Mouse (Mus musculus) liver, embryonic 16.5 days (tissue): ENCODE results near the gene Vmn2r95. TPM values are rescaled to one million over a fixed set of nuclear protein-coding genes. Genes with fewer than 3 reads are reported as not detected.
"Not testable (repeated sequence)": the region's sequence is repeated elsewhere in the genome, so short reads cannot be mapped to it uniquely, and the experiment has no call there.

Experiments used
- ATAC-seq: fragments of 200-750 bp; cut with Nextera tagmentation; 2 replicates; pipeline ENCODE4 v1.8.0; 2017; ENCODE audit warnings: low read depth, mild to moderate bottlenecking, moderate number of reproducible peaks, moderate library complexity
- H3K27ac ChIP-seq: fragments of 300-500 bp; sonication (generic); 2 replicates; pipeline ENCODE4 v1.5.1; 2014; ENCODE audit warnings: mild to moderate bottlenecking, low read length
- H3K27me3 ChIP-seq: fragments of 300-500 bp; sonication (generic); 2 replicates; pipeline ENCODE4 v1.6.1; 2014; ENCODE audit warnings: low read depth, low read length, mixed read lengths; ENCODE audit not compliant: control insufficient read depth, insufficient read depth
- H3K36me3 ChIP-seq: fragments of 300-500 bp; sonication (generic); 2 replicates; pipeline ENCODE4 v1.6.1; 2014; ENCODE audit warnings: mild to moderate bottlenecking; ENCODE audit not compliant: control insufficient read depth, insufficient read depth
- H3K4me1 ChIP-seq: fragments of 300-500 bp; sonication (generic); 2 replicates; pipeline ENCODE4 v1.6.1; 2014; ENCODE audit warnings: low read depth, low read length, mixed read lengths; ENCODE audit not compliant: control insufficient read depth
- H3K4me2 ChIP-seq: fragments of 300-500 bp; sonication (generic); 2 replicates; pipeline ENCODE4 v1.6.1; 2014; ENCODE audit warnings: low read depth, low read length, mixed read lengths
- H3K4me3 ChIP-seq: fragments of 300-500 bp; sonication (generic); 2 replicates; pipeline ENCODE4 v1.5.1; 2014; ENCODE audit warnings: low read depth, mild to moderate bottlenecking, low read length
- H3K9ac ChIP-seq: fragments of 300-500 bp; sonication (generic); 2 replicates; pipeline ENCODE4 v1.6.1; 2014; ENCODE audit warnings: low read depth, low read length
- H3K9me3 ChIP-seq: fragments of 300-500 bp; sonication (generic); replicated peaks from 2 replicates; pipeline ENCODE4 v1.6.1; 2016; ENCODE audit warnings: low read length; ENCODE audit not compliant: control insufficient read depth
- WGBS: fragments of 180-500 bp; shearing (Covaris S2); extraction: QIAGEN DNeasy Blood & Tissue Kit; methylation state at CpG from one replicate; pipeline ENCODE4 v1.1.7; 2014; ENCODE audit not compliant: insufficient replicate concordance; 5-methylcytosine and 5-hydroxymethylcytosine counted together
- polyA plus RNA-seq: library from polyadenylated mRNA; unstranded; fragments of >200 nt; fragmentation: Nextera tagmentation; extraction: Ambion mirVana; gene quantifications from 2 replicates; pipeline ENCODE4 v1.2.1, GENCODE M21; 2015

The Vmn2r95 gene
- polyA plus RNA-seq = not detected in 2 replicates

DNA sequence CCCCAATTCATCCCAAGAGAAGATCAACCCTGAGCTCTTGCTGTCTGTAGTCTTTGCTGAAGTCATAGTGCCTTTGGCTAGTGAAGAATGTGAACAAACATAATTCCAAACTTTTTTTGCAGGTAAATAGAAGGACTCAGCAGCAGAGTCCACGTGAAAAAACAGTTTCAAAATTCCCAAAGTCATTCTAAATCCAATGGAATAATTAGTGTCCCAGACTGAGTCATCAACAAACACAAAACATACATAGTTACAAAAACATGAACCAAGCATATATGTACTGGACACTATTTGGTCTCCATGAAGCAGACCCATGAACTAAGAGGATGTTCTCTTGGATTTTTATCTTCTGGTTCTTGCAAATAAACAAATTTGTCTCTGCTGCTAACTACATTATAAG, at the start of gene Vmn2r95:
Gene Vmn2r95 (plus strand): TSS at position 301 of the 400 bp plus-strand sequence.
- Histone ChIP-seq H3K4me2 (no peak within 1 kb of the TSS), H3K36me3 (no peaks in the 10 kb centered on the region), H3K27me3 (no peaks in the 10 kb centered on the region), H3K4me3 (no peak within 1 kb of the TSS), H3K9me3 (no peaks in the 10 kb centered on the region), H3K4me1 (no peaks in the 10 kb centered on the region), H3K9ac (no peak within 1 kb of the TSS), H3K27ac (no peak within 1 kb of the TSS)
- 6% methylated on average over 1 of the region's 1 CpGs for WGBS
- no peak for ATAC-seq

DNA sequence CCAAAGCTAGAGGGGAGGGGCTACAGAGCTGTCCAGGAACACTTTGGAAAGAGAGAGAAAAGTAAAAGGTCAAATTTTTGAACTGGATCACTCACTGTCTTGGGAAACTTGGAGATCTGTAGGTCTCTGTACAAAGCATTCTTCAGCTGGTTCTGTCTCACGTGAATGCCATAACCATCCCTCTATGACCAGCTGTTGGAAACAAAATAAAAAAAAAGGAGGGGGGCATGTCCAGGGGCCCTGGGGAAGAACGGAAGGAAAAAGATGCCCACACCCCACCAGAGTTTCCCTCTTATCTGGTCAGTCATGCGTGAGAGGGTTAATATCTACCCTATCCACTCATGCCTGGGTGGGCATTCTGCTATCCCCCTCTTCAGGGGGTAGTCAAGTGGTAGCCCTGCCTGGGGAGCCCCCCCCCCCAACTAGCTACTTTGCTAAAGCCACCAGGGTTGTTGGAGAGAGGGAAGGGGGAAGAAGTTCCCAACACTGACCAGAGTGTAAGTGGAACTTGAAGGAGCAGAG, 31.8 kb downstream of the Vmn2r95 start:
- H3K9ac ChIP-seq = no peak overlapping the region
- no peak overlapping the region for H3K4me2 ChIP-seq
- WGBS = 47% methylated on average over 3 of the region's 3 CpGs
- no peak overlapping the region for H3K4me3 ChIP-seq
- H3K9me3 ChIP-seq = no peaks in the 10 kb centered on the region; the same call in 1 of the 2 replicates
- H3K4me1 ChIP-seq = no peaks in the 10 kb centered on the region
- H3K27me3 ChIP-seq = no peaks in the 10 kb centered on the region
- no peak overlapping the region for H3K27ac ChIP-seq
- no peaks in the 10 kb centered on the region for H3K36me3 ChIP-seq
- no peak for ATAC-seq

DNA sequence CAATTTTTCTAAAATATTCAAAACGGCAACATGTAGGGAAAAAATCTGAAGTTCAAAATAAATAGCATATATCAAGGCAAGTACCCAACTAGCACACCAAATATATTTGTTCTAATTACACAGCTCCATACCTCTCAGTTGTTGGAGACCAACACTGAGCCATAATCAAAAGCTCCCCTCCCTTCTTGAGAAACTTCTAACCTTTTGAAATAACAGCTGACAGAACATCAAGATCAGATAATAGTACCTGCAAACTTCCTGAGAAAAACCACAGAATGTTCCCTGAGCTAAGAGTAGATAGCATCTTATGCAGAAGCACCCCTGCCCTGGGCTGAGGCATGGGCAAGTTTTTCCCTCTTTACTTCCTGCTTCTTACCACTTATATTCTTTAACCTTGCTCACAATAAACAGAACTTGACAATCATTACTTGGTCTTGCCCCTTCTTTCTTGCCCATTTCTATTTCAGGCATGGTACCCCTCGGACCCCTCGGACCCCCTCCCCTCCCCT, 34.3 kb downstream of the Vmn2r95 start:
- H3K4me2 ChIP-seq, H3K4me3 ChIP-seq, H3K4me1 ChIP-seq, H3K27ac ChIP-seq, H3K36me3 ChIP-seq, H3K9me3 ChIP-seq, ATAC-seq, H3K27me3 ChIP-seq, H3K9ac ChIP-seq: not testable (repeated sequence)
- 65% methylated on average over 3 of the region's 3 CpGs for WGBS

DNA sequence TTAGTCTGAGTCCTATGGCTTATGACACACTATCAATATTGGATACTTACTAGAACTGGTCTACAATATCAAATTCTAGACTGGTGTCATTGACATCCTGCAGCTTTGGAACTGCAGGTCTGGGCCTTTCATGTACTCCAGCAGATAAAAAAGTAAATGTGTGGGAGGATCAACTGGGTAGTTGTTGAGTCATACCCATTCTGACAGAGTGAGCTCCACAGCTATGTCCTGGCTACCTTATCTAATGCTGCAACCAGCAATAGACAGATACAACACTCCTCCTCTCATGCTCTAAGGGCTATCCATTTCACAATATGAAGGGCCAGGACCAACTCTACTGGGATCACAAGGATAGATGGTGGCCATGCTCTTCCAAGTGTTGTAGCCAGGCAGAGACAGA, 38.8 kb downstream of the Vmn2r95 start:
- Histone ChIP-seq H3K27me3 (no peaks in the 10 kb centered on the region), H3K9ac (no peak overlapping the region), H3K9me3 (no peaks in the 10 kb centered on the region), H3K4me2 (no peak overlapping the region), H3K4me1 (no peaks in the 10 kb centered on the region), H3K4me3 (no peak overlapping the region), H3K36me3 (no peaks in the 10 kb centered on the region), H3K27ac (no peak overlapping the region)
- ATAC-seq = no peak

DNA sequence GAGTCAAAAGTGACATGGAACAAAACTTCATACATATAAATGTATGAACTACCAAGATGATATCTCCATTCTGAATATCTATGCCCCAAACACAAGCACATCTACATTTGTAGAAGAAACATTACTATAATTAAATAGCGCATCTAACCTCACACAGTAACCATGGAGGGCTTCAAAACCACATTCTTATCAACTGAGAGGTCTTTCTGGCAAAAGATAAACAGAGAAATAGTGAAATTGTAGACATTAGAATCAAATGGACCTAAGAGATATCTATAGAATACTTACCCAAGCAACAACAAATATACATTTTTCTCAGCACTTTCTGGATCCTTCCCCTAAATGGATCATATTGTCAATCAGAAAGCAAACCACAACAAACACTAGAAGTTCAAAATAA, 56.0 kb downstream of the Vmn2r95 start:
- H3K9ac ChIP-seq = no peak overlapping the region
- no peaks in the 10 kb centered on the region for H3K9me3 ChIP-seq
- no peaks in the 10 kb centered on the region for H3K27me3 ChIP-seq
- H3K4me2 ChIP-seq = no peak overlapping the region
- no peaks in the 10 kb centered on the region for H3K36me3 ChIP-seq
- H3K4me1 ChIP-seq = no peaks in the 10 kb centered on the region
- H3K27ac ChIP-seq = no peak overlapping the region
- WGBS = 32% methylated on average over 1 of the region's 1 CpGs
- H3K4me3 ChIP-seq = no peak overlapping the region
- no peak for ATAC-seq

Other genes starting within 250 kb of the Vmn2r95 start
- gene Vmn2r94, start 146.3 kb upstream of the Vmn2r95 start, polyA plus RNA-seq = not detected in 2 replicates
- gene Vmn2r93, start 126.0 kb upstream of the Vmn2r95 start, polyA plus RNA-seq = not detected in 2 replicates
- not detected in 2 replicates for gene Vmn2r96, start 149.1 kb downstream of the Vmn2r95 start, polyA plus RNA-seq